Mouse (Mus musculus) liver, postnatal 0 days (tissue): ENCODE measurements at regions not wholly inside any gene's neighbourhood (a gene's known extent, or its start where the extent isn't known, plus 50 kb on each side); places are given as distances from the start of the nearest gene placed in this dataset.

ENCODE experiments used
- ATAC-seq: fragments of 200-750 bp; cut with Nextera tagmentation; 2 replicates; pipeline ENCODE4 v1.8.0; 2017; ENCODE audit warnings: mild to moderate bottlenecking, moderate library complexity
- DNase-seq: peaks from one replicate; pipeline ENCODE4 v3.0.0-alpha.2; 2016
- H3K27ac ChIP-seq: fragments of 300-500 bp; sonication (generic); 2 replicates; pipeline ENCODE4 v1.5.1; 2014; ENCODE audit warnings: antibody characterized with exemption, moderate library complexity, mild to moderate bottlenecking, low read depth
- H3K27me3 ChIP-seq: fragments of 300-500 bp; sonication (generic); 2 replicates; pipeline ENCODE4 v1.6.1; 2014; ENCODE audit warnings: low read length, control low read depth, mixed read lengths; ENCODE audit not compliant: insufficient read depth
- H3K36me3 ChIP-seq: fragments of 300-500 bp; sonication (generic); replicated peaks from 2 replicates; pipeline ENCODE4 v1.6.1; 2014; ENCODE audit warnings: mild to moderate bottlenecking, control low read depth, low read length, moderate library complexity, mixed read lengths; ENCODE audit not compliant: insufficient read depth
- H3K4me1 ChIP-seq: fragments of 300-500 bp; sonication (generic); 2 replicates; pipeline ENCODE4 v1.6.1; 2014; ENCODE audit warnings: antibody characterized with exemption, mild to moderate bottlenecking, control low read depth; ENCODE audit not compliant: insufficient read depth
- H3K4me2 ChIP-seq: fragments of 300-500 bp; sonication (generic); 2 replicates; pipeline ENCODE4 v1.6.1; 2014; ENCODE audit warnings: low read depth, mild to moderate bottlenecking, low read length, moderate library complexity, mixed read lengths
- H3K4me3 ChIP-seq: fragments of 300-500 bp; sonication (generic); 2 replicates; pipeline ENCODE4 v1.5.1; 2014; ENCODE audit warnings: low read depth, low read length
- H3K9ac ChIP-seq: fragments of 300-500 bp; sonication (generic); replicated peaks from 2 replicates; pipeline ENCODE4 v1.6.1; 2014; ENCODE audit warnings: mild to moderate bottlenecking, moderate library complexity
- H3K9me3 ChIP-seq: fragments of 300-500 bp; sonication (generic); 2 replicates; pipeline ENCODE4 v1.6.1; 2016; ENCODE audit warnings: mild to moderate bottlenecking, control low read depth, low read length, mixed read lengths
- CTCF ChIP-seq: sonication (generic); IDR thresholded peaks from 2 replicates; pipeline ENCODE4 v1.5.1; 2016; ENCODE audit warnings: antibody characterized with exemption, low read depth
- EP300 ChIP-seq: IDR thresholded peaks from 2 replicates; pipeline ENCODE4 v1.6.1; 2016; ENCODE audit warnings: antibody characterized with exemption, low read depth, mild to moderate bottlenecking
- WGBS: fragments of 180-500 bp; shearing (Covaris S2); extraction: QIAGEN DNeasy Blood & Tissue Kit; methylation state at CpG from one replicate; pipeline ENCODE4 v1.1.7; 2014; ENCODE audit not compliant: insufficient replicate concordance; 5-methylcytosine and 5-hydroxymethylcytosine counted together

DNA sequence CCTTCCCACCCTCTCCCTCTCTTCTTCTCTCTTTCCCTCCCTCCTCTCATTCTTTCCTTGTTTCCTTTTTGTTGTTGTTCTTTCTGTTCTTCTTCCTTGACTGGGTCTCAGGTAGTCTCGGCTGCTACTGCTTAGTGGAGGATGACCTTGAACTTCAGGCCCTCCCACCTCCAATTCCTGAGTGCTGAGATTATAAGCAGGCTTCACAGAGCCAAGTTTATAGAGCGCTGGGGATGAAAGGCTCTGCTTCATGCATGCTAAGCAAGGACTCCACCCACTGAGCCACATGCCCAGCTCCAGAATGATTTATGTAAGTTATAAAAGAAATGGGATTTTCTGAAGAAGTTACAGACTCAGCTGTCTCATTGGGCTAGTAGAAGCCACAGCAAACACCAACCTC, 199.9 kb downstream of the Tex36 start:
- H3K4me3 ChIP-seq, result no peak overlapping the region
- no peak for DNase-seq
- H3K4me2 ChIP-seq, result no peak overlapping the region
- H3K36me3 ChIP-seq, result no peaks in the 10 kb centered on the region
- no peak for TF ChIP-seq EP300
- TF ChIP-seq CTCF, result no peak
- no peak for ATAC-seq
- H3K27ac ChIP-seq, result no peak overlapping the region
- no peaks in the 10 kb centered on the region for H3K4me1 ChIP-seq
- H3K27me3 ChIP-seq, result no peaks in the 10 kb centered on the region
- WGBS, result 67% methylated on average over 2 of the region's 2 CpGs
- H3K9me3 ChIP-seq, result no peaks in the 10 kb centered on the region
- no peak overlapping the region for H3K9ac ChIP-seq

DNA sequence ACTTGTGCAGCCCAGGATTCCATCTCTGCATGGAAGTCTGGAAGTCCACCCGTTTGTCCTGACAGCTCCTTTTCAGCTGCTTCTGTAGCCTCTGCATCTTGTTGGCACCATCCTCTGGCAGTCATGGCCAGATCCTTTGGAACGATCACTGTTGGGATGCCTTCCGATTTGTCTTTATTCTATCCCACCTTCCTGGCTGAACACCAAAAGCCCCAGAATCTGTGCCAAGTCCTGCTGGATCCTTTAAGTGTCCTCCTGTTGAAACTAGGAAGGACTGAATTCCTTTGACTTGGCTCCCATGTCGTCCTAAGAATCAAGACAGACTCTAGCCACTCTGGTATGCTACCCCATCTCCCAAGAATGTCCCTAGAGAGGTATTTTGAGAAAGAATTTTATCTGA, 201.3 kb downstream of the Tex36 start:
- H3K4me3 ChIP-seq, result no peak overlapping the region
- no peaks in the 10 kb centered on the region for H3K4me1 ChIP-seq
- no peak for ATAC-seq
- H3K9ac ChIP-seq, result no peak overlapping the region
- no peaks in the 10 kb centered on the region for H3K27me3 ChIP-seq
- TF ChIP-seq CTCF, result no peak
- no peak for TF ChIP-seq EP300
- WGBS, result 68% methylated on average over 4 of the region's 4 CpGs
- no peak for DNase-seq
- no peak overlapping the region for H3K4me2 ChIP-seq
- H3K9me3 ChIP-seq, result no peaks in the 10 kb centered on the region
- no peaks in the 10 kb centered on the region for H3K36me3 ChIP-seq
- H3K27ac ChIP-seq, result no peak overlapping the region

GRCm38 (mm10) chr7:133388716-133389115, 213.2 kb downstream of the Tex36 start:
- Histone ChIP-seq H3K4me1 (no peaks in the 10 kb centered on the region), H3K4me2 (no peak overlapping the region), H3K27ac (no peak overlapping the region), H3K9me3 (no peaks in the 10 kb centered on the region), H3K27me3 (no peaks in the 10 kb centered on the region), H3K9ac (no peak overlapping the region), H3K4me3 (no peak overlapping the region), H3K36me3 (no peaks in the 10 kb centered on the region)
- WGBS, result 77% methylated on average over 6 of the region's 6 CpGs
- ATAC-seq, result no peak
- TF ChIP-seq CTCF (no peak), EP300 (no peak)
- DNase-seq, result no peak

- Histone ChIP-seq H3K4me3 (no peak overlapping the region), H3K4me2 (no peak overlapping the region), H3K27me3 (no peaks in the 10 kb centered on the region), H3K27ac (no peak overlapping the region), H3K36me3 (no peaks in the 10 kb centered on the region), H3K9ac (no peak overlapping the region), H3K4me1 (no peaks in the 10 kb centered on the region), H3K9me3 (no peaks in the 10 kb centered on the region)
- ATAC-seq (no peak), DNase-seq (no peak)
- 37% methylated on average over 7 of the region's 7 CpGs for whole genome bisulfite sequencing
- TF ChIP-seq EP300, result no peak
- no peak for TF ChIP-seq CTCF
Measured at GRCm38 (mm10) chr7:133382032-133382712, 219.8 kb downstream of the Tex36 start.

DNA sequence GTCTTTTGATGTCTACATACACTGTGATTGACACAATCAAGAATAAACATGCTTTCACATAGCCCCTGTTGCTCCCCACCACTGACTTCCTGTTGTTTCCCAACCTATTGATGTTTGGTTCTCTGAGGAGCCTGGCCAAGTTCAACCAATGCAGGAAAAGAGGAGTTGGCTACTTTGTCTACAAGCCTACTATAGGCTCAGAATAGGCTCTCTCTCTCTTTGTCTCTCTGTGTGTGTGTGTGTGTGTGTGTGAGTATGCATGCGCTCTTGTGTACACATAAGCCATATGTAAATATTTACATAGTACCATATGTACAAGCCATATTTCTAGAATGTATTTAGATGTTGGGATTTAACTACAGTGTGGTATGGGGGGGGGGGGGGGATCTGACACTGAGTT, 222.6 kb downstream of the Tex36 start:
- ATAC-seq (no peak), DNase-seq (no peak)
- Histone ChIP-seq H3K27ac (no peak overlapping the region), H3K9ac (no peak overlapping the region), H3K4me2 (no peak overlapping the region), H3K36me3 (no peaks in the 10 kb centered on the region), H3K4me3 (no peak overlapping the region), H3K9me3 (no peaks in the 10 kb centered on the region), H3K27me3 (no peaks in the 10 kb centered on the region), H3K4me1 (no peaks in the 10 kb centered on the region)
- TF ChIP-seq CTCF (no peak), EP300 (no peak)
- WGBS, result 70% methylated on average over 1 of the region's 1 CpGs

DNA sequence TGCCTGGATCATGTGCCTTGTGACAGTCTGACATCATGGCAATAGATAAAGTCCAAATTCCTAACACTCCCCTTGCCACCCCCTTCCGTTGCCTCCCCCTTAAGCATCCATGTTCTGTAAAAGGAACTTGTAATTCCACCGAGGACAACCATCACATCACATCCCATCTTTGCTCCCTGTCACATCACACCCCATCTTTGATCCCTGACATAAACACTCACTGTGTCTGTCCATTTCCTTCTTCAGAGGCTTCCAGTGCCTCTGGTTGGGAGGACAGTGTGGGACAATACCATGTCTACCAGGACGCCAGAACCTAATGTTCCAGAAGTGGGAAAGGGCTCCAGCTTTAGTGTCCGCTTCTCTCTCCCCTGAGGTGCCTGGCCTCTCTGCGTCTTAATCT, 223.6 kb downstream of the Tex36 start:
- no peak for ATAC-seq
- no peak overlapping the region for H3K4me2 ChIP-seq
- 76% methylated on average over 5 of the region's 5 CpGs for WGBS

More for the DNA sequence above, 223.6 kb downstream of the Tex36 start:
- Histone ChIP-seq H3K36me3 (no peaks in the 10 kb centered on the region), H3K9me3 (no peaks in the 10 kb centered on the region), H3K4me1 (no peaks in the 10 kb centered on the region), H3K27ac (no peak overlapping the region), H3K27me3 (no peaks in the 10 kb centered on the region), H3K4me3 (no peak overlapping the region), H3K9ac (no peak overlapping the region)
- DNase-seq, result no peak
- TF ChIP-seq CTCF (no peak), EP300 (no peak)
